Mouse (Mus musculus) ES-E14 (cell line): ENCODE measurements around the gene Imp4. TPM values are rescaled to one million over a fixed set of nuclear protein-coding genes. Genes with fewer than 3 reads are reported as not detected.

Experiments
- DNase-seq: peaks from one replicate; pipeline ENCODE4 v3.0.0-alpha.2; 2013; ENCODE audit warnings: low read depth, low spot score
- H3K27ac ChIP-seq: 2 replicates; pipeline ENCODE4 v1.5.1; 2012; ENCODE audit warnings: low read depth, mild to moderate bottlenecking, low read length, moderate library complexity, mixed read lengths; ENCODE audit not compliant: poor library complexity, insufficient read depth, severe bottlenecking
- H3K36me3 ChIP-seq: 2 replicates; pipeline ENCODE4 v1.6.1; 2012; ENCODE audit warnings: mild to moderate bottlenecking, low read length, moderate library complexity, mixed read lengths; ENCODE audit not compliant: control insufficient read depth, poor library complexity, insufficient read depth, severe bottlenecking
- H3K4me1 ChIP-seq, 2 experiments: fragments of 150-350 bp in 1 of 2; sonication (generic) in 1 of 2; 2 replicates each; pipeline ENCODE4 v1.6.1; 2012; ENCODE audit warnings: low read length in 2 of 2, mild to moderate bottlenecking in 1 of 2, mixed read lengths in 1 of 2; ENCODE audit not compliant: control insufficient read depth in 2 of 2, insufficient read depth in 2 of 2, poor library complexity in 1 of 2
- H3K4me3 ChIP-seq, 2 experiments: fragments of 150-350 bp in 1 of 2; sonication (generic) in 1 of 2; 2 replicates each; pipeline ENCODE4 v1.5.1; 2012; ENCODE audit warnings: low read length in 2 of 2, low read depth in 1 of 2, mild to moderate bottlenecking in 1 of 2, mixed read lengths in 1 of 2; ENCODE audit not compliant: insufficient read depth in 1 of 2, poor library complexity in 1 of 2, severe bottlenecking in 1 of 2
- H3K9ac ChIP-seq: 2 replicates; pipeline ENCODE4 v1.6.1; 2012; ENCODE audit warnings: low read depth, mild to moderate bottlenecking, low read length, mixed read lengths; ENCODE audit not compliant: poor library complexity, insufficient read depth, severe bottlenecking
- H3K9me3 ChIP-seq: fragments of 150-350 bp; sonication (generic); 2 replicates; pipeline ENCODE4 v1.6.1; 2012; ENCODE audit warnings: low read depth, mild to moderate bottlenecking, low read length; ENCODE audit not compliant: control insufficient read depth, insufficient read depth
- CHD2 ChIP-seq: IDR thresholded peaks from 2 replicates; pipeline ENCODE4 v1.6.1; 2014; ENCODE audit warnings: mild to moderate bottlenecking, low read depth, low read length, inconsistent platforms
- HCFC1 ChIP-seq: IDR thresholded peaks from 2 replicates; pipeline ENCODE4 v1.6.1; 2012; ENCODE audit warnings: low read length, inconsistent platforms, borderline replicate concordance; ENCODE audit not compliant: insufficient read depth
- MAFK ChIP-seq: IDR thresholded peaks from 2 replicates; pipeline ENCODE4 v1.6.1; 2014; ENCODE audit warnings: mild to moderate bottlenecking, low read depth, low read length, inconsistent platforms; ENCODE audit not compliant: insufficient read depth
- ZC3H11A ChIP-seq: IDR thresholded peaks from 2 replicates; pipeline ENCODE4 v1.6.1; 2012; ENCODE audit warnings: low read depth, mild to moderate bottlenecking, inconsistent platforms, low read length, borderline replicate concordance
- ZNF384 ChIP-seq: IDR thresholded peaks from 2 replicates; pipeline ENCODE4 v1.6.1; 2012; ENCODE audit warnings: low read depth, low read length, inconsistent platforms
- in situ Hi-C, 2 experiments: fragments of 600-800 bp; cut with MboI; formaldehyde crosslinking; loops; one replicate each; pipeline ENCODE4 v1.15.1; 2025; ENCODE audit warnings: low sequenced_read_pairs in 2 of 2, inconsistent platforms in 1 of 2; ENCODE audit not compliant: unreplicated experiment in 2 of 2
- total RNA-seq: library from RNA; depleted of rRNA; stranded (reverse); fragments of 300-350 nt; gene quantifications from 2 replicates; pipeline ENCODE4 v1.2.3, GENCODE M21; 2012

Imp4 gene
- total RNA-seq, 1 experiment = 111 TPM

DNA sequence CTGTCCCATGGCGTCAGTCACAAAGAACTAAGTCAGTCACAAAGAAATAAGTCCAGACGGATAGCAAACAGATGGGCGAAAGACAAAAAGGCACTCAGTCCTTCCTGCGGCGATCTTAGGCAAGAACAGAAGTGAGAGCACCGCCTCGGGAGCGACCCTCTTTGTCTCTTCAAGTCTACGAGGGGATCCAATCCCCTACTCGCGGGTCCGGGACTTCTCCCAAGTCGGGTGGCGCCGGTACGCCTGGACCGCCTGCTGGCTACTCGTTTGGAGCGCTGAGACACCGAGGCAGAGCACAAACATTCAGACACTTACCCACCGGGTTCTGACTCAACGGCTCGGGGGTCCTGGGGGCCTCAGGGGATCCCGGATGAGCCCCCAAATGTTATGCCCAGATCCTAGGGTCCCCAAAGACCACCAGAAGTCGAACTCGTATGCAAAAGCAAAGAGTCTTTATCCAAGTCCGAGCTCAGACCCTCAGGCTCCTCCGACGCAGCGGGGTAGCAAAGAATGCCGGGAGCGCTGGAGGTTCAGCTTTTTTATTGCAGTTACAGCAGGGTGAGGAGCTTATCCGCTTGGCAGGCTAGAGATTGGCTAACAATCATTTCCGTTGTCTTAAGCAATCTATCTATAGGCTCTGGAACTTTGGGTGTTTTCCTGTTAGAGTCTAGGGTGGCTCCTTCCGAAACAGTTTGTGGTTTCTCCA is 6.7 kb upstream of the Imp4 start:
- H3K9me3 ChIP-seq = peaks cover 3% of the 10 kb centered on the region; the same call in 1 of the 2 replicates
- peaks cover 4% of the 10 kb centered on the region; the same call in 1 of the 2 replicates for H3K36me3 ChIP-seq
- peak overlapping the region; percentile 52 to 62 for H3K4me3 ChIP-seq
- TF ChIP-seq CHD2 = no peak
- TF ChIP-seq MAFK = no peak
- TF ChIP-seq ZC3H11A = no peak
- TF ChIP-seq HCFC1 = no peak
- no peak for TF ChIP-seq ZNF384
- in situ Hi-C loops = no loop called here
- H3K9ac ChIP-seq = peak overlapping the region; percentile 50; the same call in 1 of the 2 replicates
- H3K4me1 ChIP-seq = peaks cover 2 to 3% of the 10 kb centered on the region in 2 experiments; a peak in 2 of 4 replicates
- 0 out of 2 replicates have a peak overlapping the region, but pooled peaks have one; percentile 26 for H3K27ac ChIP-seq
- no peak for DNase-seq

DNA sequence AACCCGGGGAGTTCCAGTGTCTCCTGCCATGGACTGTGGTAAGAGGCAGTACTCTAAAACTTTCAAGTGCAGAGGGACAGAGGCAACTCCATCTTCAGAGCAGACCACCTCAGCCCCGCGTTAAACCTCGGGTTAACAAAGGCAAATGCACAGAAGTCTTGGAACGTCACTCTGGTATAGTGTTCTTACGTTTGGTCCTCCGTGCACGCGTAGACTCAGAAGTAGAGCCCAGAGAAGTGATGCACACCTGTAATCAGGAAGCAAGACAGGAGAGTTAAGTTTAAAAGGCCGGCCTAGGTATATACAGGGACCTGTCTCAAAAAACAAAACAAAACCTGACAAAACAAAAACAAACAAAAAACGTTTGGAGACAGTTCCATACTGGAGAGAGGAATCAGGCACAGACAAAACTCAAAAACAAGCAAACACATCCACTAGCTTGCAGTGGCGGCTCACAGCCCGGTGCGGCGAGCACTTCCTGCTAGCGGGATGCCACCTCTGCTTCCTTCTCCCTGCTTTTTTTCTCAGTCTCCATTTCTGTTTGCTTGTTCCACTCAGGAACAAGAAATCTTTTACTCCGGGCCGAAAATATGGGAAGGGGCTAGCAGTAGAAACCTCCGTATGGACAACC is 5.6 kb upstream of the Imp4 start:
- H3K27ac ChIP-seq = no peak overlapping the region
- no peak for DNase-seq
- no peak overlapping the region for H3K9ac ChIP-seq
- no peak for TF ChIP-seq MAFK
- TF ChIP-seq ZNF384 = no peak
- no peak for TF ChIP-seq HCFC1
- H3K4me1 ChIP-seq = peaks cover 2 to 3% of the 10 kb centered on the region in 2 experiments; a peak in 2 of 4 replicates
- H3K9me3 ChIP-seq = peaks cover 3% of the 10 kb centered on the region; the same call in 1 of the 2 replicates
- peak overlapping the region; percentile 27 to 87; a peak in 3 of 4 replicates for H3K4me3 ChIP-seq
- H3K36me3 ChIP-seq = peaks cover 4% of the 10 kb centered on the region; the same call in 1 of the 2 replicates
- in situ Hi-C loops = no loop called here

DNA sequence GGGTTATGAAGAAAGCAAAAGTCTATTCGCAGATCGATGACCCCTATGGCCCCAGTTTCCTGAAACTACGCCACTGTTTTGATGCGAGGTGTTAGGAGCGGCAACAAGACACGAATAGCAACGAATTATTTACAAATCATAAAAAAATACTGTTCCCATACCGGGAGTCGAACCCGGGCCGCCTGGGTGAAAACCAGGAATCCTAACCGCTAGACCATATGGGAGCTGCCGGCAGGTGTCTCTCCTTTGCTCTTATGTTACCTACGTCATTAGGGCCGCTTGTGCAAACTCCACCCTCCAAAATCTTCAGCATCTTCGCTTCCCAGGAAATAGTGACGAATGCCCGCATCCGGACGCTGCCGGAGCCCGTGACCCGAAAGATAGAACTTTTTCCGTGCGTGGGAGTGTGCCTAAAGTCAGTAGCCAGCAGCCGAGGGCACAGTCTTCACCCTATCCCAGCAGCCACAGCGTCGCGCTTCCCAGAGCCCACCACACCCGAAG is 4.9 kb upstream of the Imp4 start:
- in situ Hi-C loops = no loop called here
- H3K9me3 ChIP-seq = peaks cover 3% of the 10 kb centered on the region; the same call in 1 of the 2 replicates
- H3K27ac ChIP-seq = peak overlapping the region; percentile 32; the same call in 1 of the 2 replicates
- peak; percentile 87 for TF ChIP-seq MAFK
- peak; percentile 44; the same call in 1 of the 2 replicates for TF ChIP-seq HCFC1
- TF ChIP-seq ZC3H11A = no peak
- no peak for TF ChIP-seq CHD2
- TF ChIP-seq ZNF384 = no peak
- H3K36me3 ChIP-seq = 0 out of 2 replicates have a peak, but pooled peaks cover 4% of the 10 kb centered on the region
- peak; percentile 74 for DNase-seq
- peaks cover 2 to 3% of the 10 kb centered on the region in 2 experiments; a peak in 2 of 4 replicates for H3K4me1 ChIP-seq
- peak overlapping the region; percentile 81 to 87 for H3K4me3 ChIP-seq
- peak overlapping the region; percentile 78 for H3K9ac ChIP-seq

DNA sequence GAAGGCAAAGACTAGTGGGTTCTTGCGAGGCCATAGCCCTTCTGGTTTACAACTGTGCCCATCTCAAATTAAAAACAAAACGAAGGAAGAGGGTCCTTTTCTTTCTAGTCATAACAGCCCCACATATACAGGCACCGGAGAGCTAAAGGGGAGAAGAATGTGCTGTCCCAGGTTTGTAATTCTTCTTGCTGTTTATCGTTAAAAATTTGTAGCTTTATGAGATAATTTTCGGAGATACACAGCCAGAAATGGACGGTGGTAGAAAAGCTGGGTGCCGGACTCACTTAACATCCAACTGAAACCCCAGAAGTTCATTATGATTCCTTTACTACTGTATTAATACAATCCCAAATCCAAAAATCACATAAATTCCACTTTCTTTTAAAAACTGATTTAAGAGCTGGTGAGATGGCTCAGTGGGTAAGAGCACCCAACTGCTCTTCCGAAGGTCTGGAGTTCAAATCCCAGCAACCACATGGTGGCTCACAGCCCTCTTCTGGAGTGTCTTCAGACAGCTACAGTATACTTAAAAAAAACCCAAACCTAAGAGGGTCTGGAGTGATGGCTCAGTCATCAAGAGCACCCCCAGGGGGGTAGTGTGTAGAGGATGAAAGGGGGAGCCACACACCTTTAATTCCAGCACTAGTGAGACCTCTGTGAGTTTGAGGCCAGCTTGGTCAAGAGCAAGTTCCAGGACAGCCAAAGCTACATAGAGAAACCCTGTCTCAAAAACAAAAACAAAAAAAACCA is 4.1 kb upstream of the Imp4 start:
- Histone ChIP-seq H3K4me1 (peaks cover 2 to 3% of the 10 kb centered on the region in 2 experiments; a peak in 2 of 4 replicates), H3K27ac (no peak overlapping the region), H3K36me3 (0 out of 2 replicates have a peak, but pooled peaks cover 4% of the 10 kb centered on the region), H3K4me3 (peak overlapping the region; percentile 81 to 87), H3K9ac (peak overlapping the region; percentile 78), H3K9me3 (no peaks in the 10 kb centered on the region)
- no peak for TF ChIP-seq MAFK
- TF ChIP-seq CHD2 = no peak
- TF ChIP-seq ZNF384 = no peak
- no peak for TF ChIP-seq HCFC1
- DNase-seq = no peak
- in situ Hi-C loops = no loop called here
